Mouse (Mus musculus): ENCODE measurements around the gene Cachd1. TPM values are rescaled to one million over a fixed set of nuclear protein-coding genes. Genes with fewer than 3 reads are reported as not detected.
A peak's percentile ranks its signal among the peaks of the same experiment; 100 is the strongest.

Cachd1 gene
- polyA plus RNA-seq, 1 experiment from 2014 or later, result 44.9 TPM

GRCm38 (mm10) chr4:100920413-100920812 is 143.9 kb downstream of the Cachd1 start:
- Histone ChIP-seq H3K36me3 (peaks cover 56% of the 10 kb centered on the region), H3K4me3 (no peak overlapping the region), H3K9me3 (replicated peaks) (no peaks in the 10 kb centered on the region), H3K4me1 (peaks cover 43% of the 10 kb centered on the region), H3K27me3 (ENCODE audit: low read depth, poor library complexity, severe bottlenecking) (no peaks in the 10 kb centered on the region), H3K27ac (no peak overlapping the region)
- no peak for DNase-seq (ENCODE audit: low spot score)
- WGBS, result 94% methylated on average over 1 of the region's 1 CpGs

- 55% methylated on average over 11 of the region's 11 CpGs for WGBS
- peak overlapping the region; percentile 7; the same call in 1 of the 2 replicates for H3K27ac ChIP-seq
- peaks cover 67% of the 10 kb centered on the region for H3K4me1 ChIP-seq
- H3K4me3 ChIP-seq, result no peak overlapping the region
- peak; percentile 47 for DNase-seq (ENCODE audit: low spot score)
- no peaks in the 10 kb centered on the region for H3K27me3 ChIP-seq (ENCODE audit: low read depth, poor library complexity, severe bottlenecking)
- peaks cover 48% of the 10 kb centered on the region for H3K36me3 ChIP-seq
- H3K9me3 ChIP-seq (replicated peaks), result no peaks in the 10 kb centered on the region
These were observed 146.5 kb downstream of the Cachd1 start for GRCm38 (mm10) chr4:100922816-100923554.

GRCm38 (mm10) chr4:100923598-100923997 is 147.1 kb downstream of the Cachd1 start:
- Histone ChIP-seq H3K4me1 (peaks cover 67% of the 10 kb centered on the region), H3K4me3 (no peak overlapping the region), H3K9me3 (replicated peaks) (no peaks in the 10 kb centered on the region), H3K27ac (peak overlapping the region; percentile 61; the same call in 1 of the 2 replicates), H3K27me3 (ENCODE audit: low read depth, poor library complexity, severe bottlenecking) (no peaks in the 10 kb centered on the region), H3K36me3 (peaks cover 42% of the 10 kb centered on the region)
- 55% methylated on average over 6 of the region's 6 CpGs for WGBS
- no peak for DNase-seq (ENCODE audit: low spot score)

- no peak overlapping the region for H3K4me3 ChIP-seq
- H3K27me3 ChIP-seq (ENCODE audit: low read depth, poor library complexity, severe bottlenecking), result no peaks in the 10 kb centered on the region
- peaks cover 67% of the 10 kb centered on the region for H3K4me1 ChIP-seq
- H3K9me3 ChIP-seq (replicated peaks), result no peaks in the 10 kb centered on the region
- WGBS, result 34% methylated on average over 4 of the region's 4 CpGs
- peaks cover 36% of the 10 kb centered on the region for H3K36me3 ChIP-seq
- peak overlapping the region; percentile 61 for H3K27ac ChIP-seq
- no peak for DNase-seq (ENCODE audit: low spot score)
These were observed 147.8 kb downstream of the Cachd1 start for GRCm38 (mm10) chr4:100924276-100924675.

DNA sequence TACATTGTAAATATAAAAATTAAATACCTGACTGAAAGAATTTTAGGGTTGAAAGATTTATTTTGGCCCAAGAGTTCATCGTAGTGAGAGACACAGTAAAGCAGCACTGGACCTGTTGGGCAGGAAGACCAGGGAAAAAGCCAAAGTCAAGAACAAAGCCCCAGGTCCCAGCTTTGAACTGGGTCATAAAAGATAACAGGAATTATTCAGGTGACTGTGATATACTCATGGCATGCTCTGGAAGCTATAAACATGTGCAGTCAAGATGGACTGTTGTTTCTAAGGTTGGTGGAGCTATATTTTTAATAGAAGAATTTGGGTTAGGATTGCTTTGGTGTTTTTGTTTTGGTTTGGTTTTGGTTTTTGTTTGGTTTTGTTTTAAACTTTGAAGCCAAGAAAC is 148.7 kb downstream of the Cachd1 start:
- H3K27ac ChIP-seq, result peak overlapping the region; percentile 68; the same call in 1 of the 2 replicates
- 37% methylated on average over 1 of the region's 1 CpGs for WGBS
- H3K27me3 ChIP-seq (ENCODE audit: low read depth, poor library complexity, severe bottlenecking), result no peaks in the 10 kb centered on the region
- no peak overlapping the region for H3K4me3 ChIP-seq
- peaks cover 36% of the 10 kb centered on the region for H3K36me3 ChIP-seq
- no peaks in the 10 kb centered on the region for H3K9me3 ChIP-seq (replicated peaks)
- DNase-seq (ENCODE audit: low spot score), result no peak
- peaks cover 67% of the 10 kb centered on the region for H3K4me1 ChIP-seq

- Histone ChIP-seq H3K27me3 (ENCODE audit: low read depth, poor library complexity, severe bottlenecking) (no peaks in the 10 kb centered on the region), H3K4me1 (peaks cover 61% of the 10 kb centered on the region), H3K9me3 (replicated peaks) (no peaks in the 10 kb centered on the region), H3K4me3 (no peak overlapping the region), H3K27ac (peak overlapping the region; percentile 68), H3K36me3 (peaks cover 31% of the 10 kb centered on the region)
- no peak for DNase-seq (ENCODE audit: low spot score)
- WGBS, result 42% methylated on average over 3 of the region's 3 CpGs
These were observed 150.1 kb downstream of the Cachd1 start for GRCm38 (mm10) chr4:100926608-100927007.

DNA sequence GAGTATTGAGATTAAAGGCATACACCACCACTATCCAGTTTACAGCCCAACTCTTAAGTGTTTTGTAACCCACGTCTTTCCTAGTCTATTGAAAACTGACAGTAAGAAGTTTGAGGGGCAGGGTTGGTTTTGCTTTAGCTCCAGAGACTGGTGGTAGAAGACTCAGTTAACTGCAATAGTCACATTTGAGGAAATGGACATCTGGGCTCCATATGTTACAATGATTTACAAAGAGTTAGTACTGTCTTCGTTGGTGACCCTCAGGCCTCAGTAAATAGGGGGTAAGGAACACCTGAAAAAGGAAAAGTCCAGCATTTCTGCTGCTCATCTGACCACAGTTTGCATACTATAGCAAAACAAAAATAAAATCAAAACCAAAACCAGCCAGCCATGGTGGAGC is 150.6 kb downstream of the Cachd1 start:
- Histone ChIP-seq H3K36me3 (peaks cover 28% of the 10 kb centered on the region), H3K4me3 (no peak overlapping the region), H3K27ac (0 out of 2 replicates have a peak overlapping the region, but pooled peaks have one; percentile 68), H3K4me1 (peaks cover 57% of the 10 kb centered on the region), H3K27me3 (ENCODE audit: low read depth, poor library complexity, severe bottlenecking) (no peaks in the 10 kb centered on the region), H3K9me3 (replicated peaks) (no peaks in the 10 kb centered on the region)
- 11% methylated on average over 2 of the region's 2 CpGs for whole genome bisulfite sequencing
- no peak for DNase-seq (ENCODE audit: low spot score)

DNA sequence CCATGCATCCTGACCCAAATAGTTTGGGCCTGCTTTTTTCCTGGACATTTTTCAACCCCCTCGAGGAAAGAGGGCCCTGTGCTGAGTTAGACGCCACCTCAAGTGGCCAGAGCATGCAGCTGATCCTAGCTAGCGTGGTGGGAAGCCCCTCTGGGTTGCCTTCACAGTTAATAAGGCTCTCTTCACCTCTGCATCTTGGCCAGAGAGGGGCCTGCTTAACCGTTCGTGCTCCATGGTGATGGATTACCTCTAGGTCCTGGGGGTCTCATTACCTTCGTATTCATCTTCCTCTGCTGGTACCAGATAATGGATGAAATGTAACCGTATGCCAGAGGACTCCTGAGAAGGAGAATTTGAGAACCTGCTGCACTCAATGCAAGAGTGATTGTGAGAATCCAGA is 167.2 kb downstream of the Cachd1 start:
- WGBS, result 40% methylated on average over 7 of the region's 7 CpGs
- no peaks in the 10 kb centered on the region for H3K27me3 ChIP-seq (ENCODE audit: low read depth, poor library complexity, severe bottlenecking)
- H3K27ac ChIP-seq, result no peak overlapping the region

GRCm38 (mm10) chr4:100944276-100944675 is 167.8 kb downstream of the Cachd1 start:
- no peaks in the 10 kb centered on the region for H3K9me3 ChIP-seq (replicated peaks)
- no peak overlapping the region for H3K27ac ChIP-seq
- no peak for DNase-seq (ENCODE audit: low spot score)
- peaks cover 33% of the 10 kb centered on the region for H3K36me3 ChIP-seq
- peaks cover 36% of the 10 kb centered on the region for H3K4me1 ChIP-seq
- no peak overlapping the region for H3K4me3 ChIP-seq
- no peaks in the 10 kb centered on the region for H3K27me3 ChIP-seq (ENCODE audit: low read depth, poor library complexity, severe bottlenecking)
- WGBS, result 54% methylated on average over 3 of the region's 3 CpGs

More for the DNA sequence above, 167.2 kb downstream of the Cachd1 start:
- Histone ChIP-seq H3K4me3 (no peak overlapping the region), H3K36me3 (peaks cover 34% of the 10 kb centered on the region), H3K9me3 (replicated peaks) (no peaks in the 10 kb centered on the region), H3K4me1 (peaks cover 31% of the 10 kb centered on the region)
- no peak for DNase-seq (ENCODE audit: low spot score)

GRCm38 (mm10) chr4:100945171-100945899 is 168.9 kb downstream of the Cachd1 start:
- DNase-seq (ENCODE audit: low spot score), result no peak
- WGBS, result 90% methylated on average over 13 of the region's 13 CpGs
- Histone ChIP-seq H3K9me3 (replicated peaks) (no peaks in the 10 kb centered on the region), H3K27ac (no peak overlapping the region), H3K4me3 (no peak overlapping the region), H3K4me1 (peaks cover 41% of the 10 kb centered on the region), H3K36me3 (peaks cover 38% of the 10 kb centered on the region), H3K27me3 (ENCODE audit: low read depth, poor library complexity, severe bottlenecking) (no peaks in the 10 kb centered on the region)

- WGBS, result 69% methylated on average over 17 of the region's 17 CpGs
- Histone ChIP-seq H3K9me3 (replicated peaks) (no peaks in the 10 kb centered on the region), H3K36me3 (peaks cover 51% of the 10 kb centered on the region), H3K27ac (no peak overlapping the region), H3K4me1 (peaks cover 34% of the 10 kb centered on the region), H3K4me3 (no peak overlapping the region), H3K27me3 (ENCODE audit: low read depth, poor library complexity, severe bottlenecking) (no peaks in the 10 kb centered on the region)
- no peak for DNase-seq (ENCODE audit: low spot score)
These were observed 172.3 kb downstream of the Cachd1 start for GRCm38 (mm10) chr4:100948494-100949425.

DNA sequence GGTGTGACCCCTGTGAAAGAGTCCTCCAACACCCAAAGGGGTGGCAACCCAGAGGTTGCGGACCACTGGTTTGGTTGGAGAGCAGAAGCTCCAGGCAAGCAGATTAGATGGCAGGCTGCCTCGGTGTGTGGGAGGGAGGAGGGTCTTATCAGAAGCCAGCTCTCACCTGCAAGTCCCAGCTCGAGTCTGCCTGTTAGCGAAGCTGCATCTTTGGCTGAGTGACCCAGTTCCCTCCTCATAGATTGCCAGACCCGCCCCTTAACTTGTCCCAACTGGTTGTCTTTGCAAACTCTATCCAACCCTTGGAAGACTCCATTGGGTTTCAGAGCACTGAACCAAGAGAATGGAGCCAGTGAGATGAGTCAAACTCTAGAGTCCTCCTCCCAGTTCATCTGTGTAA is 173.8 kb downstream of the Cachd1 start:
- DNase-seq (ENCODE audit: low spot score), result no peak
- no peaks in the 10 kb centered on the region for H3K9me3 ChIP-seq (replicated peaks)
- peaks cover 66% of the 10 kb centered on the region for H3K36me3 ChIP-seq
- no peak overlapping the region for H3K4me3 ChIP-seq
- no peak overlapping the region for H3K27ac ChIP-seq
- H3K27me3 ChIP-seq (ENCODE audit: low read depth, poor library complexity, severe bottlenecking), result no peaks in the 10 kb centered on the region
- H3K4me1 ChIP-seq, result peaks cover 21% of the 10 kb centered on the region
- WGBS, result 86% methylated on average over 5 of the region's 5 CpGs

All from limb, embryonic 10.5 days (tissue).